Comparison of ENCODE assay signal across 21 mouse cellular contexts in genomic region chr12:13114341-13114740, GRCm38 (mm10).
DNase-seq lines count a peak whose midpoint lies in the region; ATAC-seq and TF ChIP-seq lines count a peak whose summit lies in the region.
"Had no signal": no experiment of that assay in that cellular context is flagged by ENCODE, and none has a peak within 500 bp of the region (broad histone marks: within the 10 kb centered on the region; RNA-seq: fewer than 3 reads in every experiment).

No protein-coding gene starts in this region.

- H3K36me3 ChIP-seq in heart, embryonic 10.5 days: no peaks in the 10 kb centered on the region
- H3K36me3 ChIP-seq in limb, embryonic 10.5 days: no peaks in the 10 kb centered on the region
- H3K36me3 ChIP-seq in stomach, postnatal 0 days (ENCODE audit: control insufficient read depth, insufficient read depth, low read length): no peaks in the 10 kb centered on the region
- H3K36me3 ChIP-seq: embryonic facial prominence, embryonic 15.5 days; forebrain, embryonic 15.5 days; G1E; heart, embryonic 12.5 days; hindbrain, embryonic 13.5 days had no signal

- H3K9me3 ChIP-seq in heart, embryonic 10.5 days: no peaks in the 10 kb centered on the region
- no peaks in the 10 kb centered on the region for H3K9me3 ChIP-seq in limb, embryonic 10.5 days (replicated peaks)
- H3K9me3 ChIP-seq in stomach, postnatal 0 days (ENCODE audit: control insufficient read depth, low read length): no peaks in the 10 kb centered on the region
- H3K9me3 ChIP-seq: embryonic facial prominence, embryonic 15.5 days; forebrain, embryonic 15.5 days; G1E; heart, embryonic 12.5 days; hindbrain, embryonic 13.5 days had no signal

- 63% methylated on average over 4 of the region's 4 CpGs for WGBS in heart, embryonic 10.5 days
- 16% methylated on average over 4 of the region's 4 CpGs for WGBS in lung, adult 2 months
- WGBS in limb, embryonic 10.5 days: 82% methylated on average over 4 of the region's 4 CpGs
- WGBS in stomach, postnatal 0 days: 46% methylated on average over 4 of the region's 4 CpGs

- ATAC-seq in stomach, postnatal 0 days (ENCODE audit: low FRiP score, low TSS enrichment): no peak
- ATAC-seq: activated CD4-positive, CD25-positive, alpha-beta regulatory T cell, adult 4 months; CD4-positive, CD25-positive, alpha-beta regulatory T cell, adult 4 months; forebrain, embryonic 15.5 days; hindbrain, postnatal 0 days had no signal

- TF ChIP-seq EP300 in stomach, postnatal 0 days (optimal IDR thresholded peaks at IDR 0.05): no peak

- no peak for TF ChIP-seq CTCF in lung, adult 2 months (IDR thresholded peaks at IDR 0.05; ENCODE audit: insufficient read depth, low read length)
- no peak for TF ChIP-seq CTCF in stomach, postnatal 0 days (IDR thresholded peaks at IDR 0.05; ENCODE audit: low read depth)

- H3K27ac ChIP-seq in heart, embryonic 10.5 days: no peak overlapping the region
- peak overlapping the region; percentile 40; the same call in 1 of the 2 replicates for H3K27ac ChIP-seq in limb, embryonic 10.5 days
- H3K27ac ChIP-seq in stomach, postnatal 0 days (replicated peaks): no peak overlapping the region
- H3K27ac ChIP-seq: embryonic facial prominence, embryonic 15.5 days; forebrain, embryonic 15.5 days; hindbrain, embryonic 13.5 days; hindbrain, postnatal 0 days had no signal

- H3K9ac ChIP-seq in stomach, postnatal 0 days (ENCODE audit: low read length): no peak overlapping the region
- H3K9ac ChIP-seq: embryonic facial prominence, embryonic 15.5 days; forebrain, embryonic 15.5 days; heart, embryonic 12.5 days; hindbrain, embryonic 13.5 days had no signal

- H3K4me3 ChIP-seq in heart, embryonic 10.5 days: no peak overlapping the region
- H3K4me3 ChIP-seq in lung, adult 2 months (replicated peaks; ENCODE audit: extremely low read depth, low read depth, low read length): no peak overlapping the region
- no peak overlapping the region for H3K4me3 ChIP-seq in limb, embryonic 10.5 days
- H3K4me3 ChIP-seq in stomach, postnatal 0 days (ENCODE audit: low read depth, low read length): no peak overlapping the region
- H3K4me3 ChIP-seq: embryonic facial prominence, embryonic 15.5 days; erythroblast, embryonic 14.5 days; forebrain, embryonic 15.5 days; heart, embryonic 12.5 days; hindbrain, embryonic 13.5 days had no signal

- TF ChIP-seq POLR2A in lung, adult 2 months (IDR thresholded peaks at IDR 0.05; ENCODE audit: borderline replicate concordance, extremely low read depth, low read depth, low read length): no peak

- H3K27me3 ChIP-seq in heart, embryonic 10.5 days (ENCODE audit: insufficient read depth, poor library complexity, severe bottlenecking): no peaks in the 10 kb centered on the region
- H3K27me3 ChIP-seq in limb, embryonic 10.5 days (ENCODE audit: low read depth, poor library complexity, severe bottlenecking): no peaks in the 10 kb centered on the region
- no peaks in the 10 kb centered on the region for H3K27me3 ChIP-seq in stomach, postnatal 0 days (ENCODE audit: control insufficient read depth, insufficient read depth, low read length)
- H3K27me3 ChIP-seq: embryonic facial prominence, embryonic 15.5 days; forebrain, embryonic 15.5 days; heart, embryonic 12.5 days; hindbrain, embryonic 13.5 days had no signal

- intact Hi-C loops in heart, postnatal 10 days (cut with DNase I): loop anchor here (10.0 kb wide), 1 partner anchor 140 kb away; no protein-coding TSS in a partner anchor

- H3K4me1 ChIP-seq in heart, embryonic 10.5 days: peaks cover 16% of the 10 kb centered on the region; the same call in 1 of the 2 replicates
- H3K4me1 ChIP-seq in lung, adult 2 months (ENCODE audit: control insufficient read depth, insufficient read depth, low read length): peaks cover 8% of the 10 kb centered on the region
- H3K4me1 ChIP-seq in limb, embryonic 10.5 days: peaks cover 7% of the 10 kb centered on the region; the same call in 1 of the 2 replicates
- no peaks in the 10 kb centered on the region for H3K4me1 ChIP-seq in stomach, postnatal 0 days (replicated peaks; ENCODE audit: control insufficient read depth, insufficient read depth)
- H3K4me1 ChIP-seq: embryonic facial prominence, embryonic 15.5 days; forebrain, embryonic 15.5 days; hindbrain, embryonic 13.5 days had no signal

- H3K4me2 ChIP-seq in stomach, postnatal 0 days (replicated peaks; ENCODE audit: low read depth): no peak overlapping the region
- H3K4me2 ChIP-seq: embryonic facial prominence, embryonic 15.5 days; forebrain, embryonic 15.5 days; heart, embryonic 12.5 days; hindbrain, embryonic 13.5 days had no signal

- DNase-seq in heart, postnatal 10 days: peak; percentile 24 to 35
- DNase-seq in heart, embryonic 10.5 days (ENCODE audit: low spot score): no peak
- DNase-seq in lung, postnatal 10 days: peak; percentile 41
- no peak for DNase-seq in lung, adult 2 months
- DNase-seq in limb, embryonic 10.5 days (ENCODE audit: low spot score): no peak
- DNase-seq in stomach, postnatal 0 days (ENCODE audit: low spot score): no peak
- DNase-seq: adrenal gland, postnatal 25 days; B cell, adult 2 months; cerebellum, adult 18-20 months; cerebellum, adult 9-11 months; cerebellum, postnatal 36 days; gastrocnemius, postnatal 36 days had no signal

Comparison
In these comparisons a context has a peak if more than half of its experiments do, and no peak if none do; other contexts are left out.
1. DNase-seq: peak in heart, postnatal 10 days (2 of 2) and lung, postnatal 10 days (single experiment); none in heart, embryonic 10.5 days (single experiment), lung, adult 2 months (single experiment), limb, embryonic 10.5 days (single experiment) and stomach, postnatal 0 days (single experiment).